Mouse (Mus musculus) skeletal muscle tissue, adult 2 months (tissue): ENCODE data around the gene Bbx.

Experiments used
- DNase-seq: peaks from one replicate; pipeline ENCODE4 v3.0.0-alpha.2; 2012; ENCODE audit warnings: low read depth, low spot score

Bbx gene

DNA sequence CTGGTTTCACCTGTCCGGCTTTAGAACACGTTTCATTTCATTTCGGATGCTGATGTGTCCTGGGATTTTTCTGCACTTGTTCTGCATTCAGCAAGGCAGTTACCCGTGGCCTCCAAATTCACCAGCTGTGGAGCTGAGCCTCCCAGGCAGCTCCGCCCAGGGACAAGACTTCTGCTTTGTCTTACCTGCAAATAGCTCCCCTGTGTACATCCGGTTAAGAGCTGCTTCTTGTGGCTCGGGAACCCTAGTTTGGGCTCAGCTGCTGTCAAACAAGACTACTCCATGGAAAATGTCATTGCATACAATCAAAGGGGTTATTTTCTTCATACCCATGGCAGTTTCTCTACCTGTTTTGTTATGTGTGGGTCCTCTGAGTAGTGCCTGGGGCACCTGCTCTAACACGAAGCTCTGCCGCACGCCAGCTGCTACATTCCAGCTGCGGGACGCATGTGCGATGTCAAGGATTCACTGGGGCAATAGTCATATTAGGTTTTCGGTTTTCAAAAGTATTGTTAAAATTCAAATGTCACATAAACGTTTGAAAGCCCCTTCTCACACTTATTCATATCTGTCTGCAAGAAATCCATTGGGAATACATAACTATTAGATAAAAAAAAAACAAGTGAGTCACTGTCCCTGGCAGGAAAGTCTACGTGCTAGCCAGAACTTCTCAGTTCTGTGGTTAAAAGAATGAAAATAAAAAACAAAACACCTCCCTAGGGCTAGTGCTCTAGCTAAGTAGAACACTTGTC is 264.8 kb downstream of the Bbx start:
- DNase-seq: peak; percentile 15

DNA sequence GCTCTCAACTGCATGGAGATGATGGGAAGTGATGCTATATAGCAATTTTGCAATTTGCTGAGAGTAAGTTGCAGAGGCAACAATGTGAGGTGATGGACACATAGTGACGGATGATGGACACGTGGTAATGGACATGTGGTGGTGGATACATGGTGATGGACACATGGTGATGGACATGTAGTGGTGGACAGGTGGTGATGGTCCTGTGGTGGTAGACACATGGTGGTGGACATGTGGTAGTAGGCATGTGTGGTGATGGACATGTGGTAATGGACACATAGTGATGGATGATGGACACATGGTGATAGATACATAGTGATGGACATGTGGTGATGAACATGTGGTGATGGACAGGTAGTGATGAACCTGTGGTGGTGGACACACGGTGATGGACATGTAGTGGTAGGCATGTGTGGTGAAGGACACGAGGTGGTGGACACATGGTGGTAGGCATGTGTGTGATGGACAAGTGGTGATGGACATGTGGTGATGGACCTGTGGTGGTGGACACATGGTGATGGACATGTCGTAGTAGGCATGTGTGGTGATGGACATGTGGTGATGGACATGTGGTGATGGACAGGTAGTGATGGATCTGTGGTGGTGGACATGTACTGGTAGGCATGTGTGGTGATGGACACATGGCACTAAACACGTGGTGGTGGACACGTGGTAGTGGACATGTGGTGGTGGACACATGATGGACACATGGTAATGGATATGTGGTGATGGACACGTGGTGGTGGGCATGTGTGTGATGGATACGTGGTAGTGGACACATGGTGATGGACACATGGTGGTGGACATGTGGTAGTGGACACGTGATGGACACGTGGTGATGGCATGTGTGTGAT is 271.5 kb downstream of the Bbx start:
- DNase-seq: no peak

DNA sequence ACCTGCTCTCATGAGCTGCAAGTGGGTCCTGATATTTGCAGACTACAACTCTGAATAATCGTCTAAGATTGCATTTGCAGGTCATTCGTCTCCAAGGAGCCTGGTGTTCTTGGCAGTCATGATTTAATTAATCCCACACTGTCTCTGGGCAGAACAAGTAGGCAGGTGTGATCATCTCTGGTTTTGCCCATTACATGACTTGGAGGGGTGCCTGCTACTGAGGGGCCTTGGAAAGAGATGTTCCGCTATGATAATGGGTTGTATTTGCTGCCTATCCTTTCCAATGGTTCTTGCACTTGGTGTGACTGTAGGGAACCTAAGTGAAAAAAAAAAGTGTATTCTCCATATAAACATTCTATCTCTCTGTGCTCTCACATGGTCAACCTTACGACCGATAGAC is 273.6 kb downstream of the Bbx start:
- DNase-seq: no peak

DNA sequence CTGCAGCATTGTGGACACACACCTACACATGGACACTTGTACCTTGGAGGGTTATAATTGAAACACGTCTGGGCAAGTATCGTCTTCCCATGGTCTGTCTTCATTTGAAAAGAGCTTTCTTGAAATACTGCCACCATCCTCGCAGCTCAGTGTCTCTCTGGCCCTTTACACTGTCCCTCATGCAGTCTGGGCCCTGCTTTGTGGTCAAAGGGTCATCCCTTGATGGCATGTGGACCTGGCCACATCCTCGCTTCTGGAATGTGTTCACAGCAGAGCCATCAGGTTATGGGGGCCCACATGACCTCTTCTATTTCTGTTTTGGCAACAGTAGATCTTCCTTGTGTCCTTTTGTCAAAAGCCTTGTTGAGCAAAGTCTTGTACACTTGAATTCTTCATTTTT is 282.6 kb downstream of the Bbx start:
- DNase-seq: no peak

DNA sequence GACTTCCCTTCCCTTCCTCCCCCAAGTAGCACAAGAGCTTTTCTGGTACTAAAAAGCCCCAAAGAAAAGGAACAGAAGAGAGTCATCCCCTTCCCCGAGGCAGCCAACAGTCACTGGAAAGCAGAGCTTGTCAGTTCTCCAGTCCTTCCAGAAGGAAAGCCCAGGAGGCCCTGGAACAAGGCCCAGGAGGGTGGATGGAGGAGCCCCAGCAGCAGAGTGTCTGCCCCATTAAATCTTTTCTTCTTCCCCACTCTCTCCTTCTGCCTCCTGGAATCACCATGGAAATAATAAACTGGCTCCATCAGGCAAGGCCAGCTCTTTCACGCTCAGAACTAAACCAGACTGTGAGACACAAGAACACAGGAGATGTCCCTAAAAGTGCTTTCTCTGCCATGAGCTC is 284.3 kb downstream of the Bbx start:
- DNase-seq: no peak
